Mouse (Mus musculus): Measurements from ENCODE around the gene 1700012B09Rik. TPM values are rescaled to one million over a fixed set of nuclear protein-coding genes. Genes with fewer than 3 reads are reported as not detected.

1700012B09Rik gene
- polyA plus RNA-seq, 1 experiment from 2014 or later, result not detected

Other genes starting within 250 kb of the 1700012B09Rik start
- 20.5 and 20.6 TPM in 2 replicates for gene Amotl1, start 126.0 kb downstream of the 1700012B09Rik start, polyA plus RNA-seq (2016; fragmentation: Nextera tagmentation; extraction: Ambion mirVana)
- gene Piwil4, start 30.3 kb downstream of the 1700012B09Rik start, polyA plus RNA-seq (2016; fragmentation: Nextera tagmentation; extraction: Ambion mirVana), result 0.08 TPM in 1 of 2 replicates, not detected in the other
- gene Fut4, start 18.6 kb downstream of the 1700012B09Rik start, polyA plus RNA-seq (2016; fragmentation: Nextera tagmentation; extraction: Ambion mirVana), result 1.7 and 2.0 TPM in 2 replicates
- gene Mre11a, start 13.6 kb upstream of the 1700012B09Rik start, polyA plus RNA-seq (2016; fragmentation: Nextera tagmentation; extraction: Ambion mirVana), result 19.5 and 23.6 TPM in 2 replicates
- gene Ankrd49, start 13.8 kb upstream of the 1700012B09Rik start, polyA plus RNA-seq (2016; fragmentation: Nextera tagmentation; extraction: Ambion mirVana), result 26.0 and 27.5 TPM in 2 replicates
- gene Gpr83, start 89.2 kb upstream of the 1700012B09Rik start, polyA plus RNA-seq (2016; fragmentation: Nextera tagmentation; extraction: Ambion mirVana), result not detected in 2 replicates
- gene Izumo1r, start 132.9 kb upstream of the 1700012B09Rik start, polyA plus RNA-seq (2016; fragmentation: Nextera tagmentation; extraction: Ambion mirVana), result not detected in 2 replicates